Comparison of ENCODE assay signal across 18 mouse cellular contexts in genomic region chr3:38178295-38178694, GRCm38 (mm10).
DNase-seq lines count a peak whose midpoint lies in the region; TF ChIP-seq lines count a peak whose summit lies in the region.
"Had no signal": no experiment of that assay in that cellular context is flagged by ENCODE, and none has a peak within 500 bp of the region (broad histone marks: within the 10 kb centered on the region; RNA-seq: fewer than 3 reads in every experiment).

No protein-coding gene starts in this region.

- DNase-seq in adrenal gland, adult 2 months: peak; percentile 13
- no peak for DNase-seq in adrenal gland, postnatal 10 days
- DNase-seq in layer of hippocampus, adult 2 months (ENCODE audit: low spot score in 2 of 2): no peak
- DNase-seq in layer of hippocampus, adult 8-10 months (ENCODE audit: low spot score in 2 of 2): no peak
- peak; percentile 2 for DNase-seq in thymus, postnatal 25 days
- DNase-seq in thymus, postnatal 4 days: no peak
- no peak for DNase-seq in retina, postnatal 1 day
- no peak for DNase-seq in cerebellum, adult 8-10 months
- DNase-seq: cerebellum, postnatal 10 days; gastrocnemius, postnatal 36 days; kidney, postnatal 10 days; layer of hippocampus, adult 9-11 months; lung, embryonic 14.5 days; midbrain, embryonic 14.5 days had no signal

- no peak overlapping the region for H3K27ac ChIP-seq in layer of hippocampus, adult 2 months
- H3K27ac ChIP-seq: forebrain, embryonic 12.5 days; hindbrain, embryonic 10.5 days; limb, embryonic 13.5 days had no signal

- peak; percentile 49 for TF ChIP-seq CTCF in layer of hippocampus, adult 2 months (conservative IDR thresholded peaks at IDR 0.05)

- H3K4me3 ChIP-seq in layer of hippocampus, adult 2 months: no peak overlapping the region
- H3K4me3 ChIP-seq: forebrain, embryonic 12.5 days; hindbrain, embryonic 10.5 days; limb, embryonic 13.5 days; myocyte had no signal

Comparison
In these comparisons a context has a peak if more than half of its experiments do, and no peak if none do; other contexts are left out.
1. DNase-seq: peak in adrenal gland, adult 2 months (single experiment) and thymus, postnatal 25 days (single experiment); none in adrenal gland, postnatal 10 days (single experiment), layer of hippocampus, adult 2 months (0 of 2), layer of hippocampus, adult 8-10 months (0 of 2), thymus, postnatal 4 days (single experiment), retina, postnatal 1 day (single experiment) and cerebellum, adult 8-10 months (single experiment).